Mouse (Mus musculus) heart, adult 2 months (tissue): ENCODE measurements around the gene Tmem208.

Experiments
- CTCF ChIP-seq: fragments of 200-600 bp; IDR thresholded peaks from 2 replicates; pipeline ENCODE4 v1.8.1; 2022; ENCODE audit warnings: antibody characterized with exemption, mild to moderate bottlenecking, moderate library complexity
- POLR2A ChIP-seq: fragments of 200-500 bp; IDR thresholded peaks from 2 replicates; pipeline ENCODE4 v1.6.1; 2011; ENCODE audit warnings: mild to moderate bottlenecking, low read depth, low read length, control low read depth; ENCODE audit not compliant: insufficient read depth

- TF ChIP-seq CTCF (no peak), POLR2A (no peak)
These were observed 28.4 kb downstream of the Tmem208 start for GRCm38 (mm10) chr8:105354549-105354948.
